Mouse (Mus musculus) left cerebral cortex, postnatal 4 days (tissue): ENCODE data around the gene Far1. TPM values are rescaled to one million over a fixed set of nuclear protein-coding genes. Genes with fewer than 3 reads are reported as not detected.

Experiments used
- total RNA-seq, 2 experiments: library from RNA; stranded (reverse); gene quantifications; 2 replicates each; pipeline ENCODE4 v1.2.3; 2021

The Far1 gene
- total RNA-seq, 2 experiments from 2014 or later = 124 to 128 TPM

Other genes starting within 250 kb of the Far1 start
- 10 to 100 TPM; 71.1 to 75.8 TPM for gene Btbd10, start 144.4 kb upstream of the Far1 start, total RNA-seq
- not detected for gene Pth, start 125.3 kb upstream of the Far1 start, total RNA-seq